Mouse (Mus musculus) cerebellum, adult 8-10 months (tissue): Measurements from ENCODE around the gene Fmnl2.
A peak's percentile ranks its signal among the peaks of the same experiment; 100 is the strongest.

ENCODE experiments used
- DNase-seq: peaks from one replicate; pipeline ENCODE4 v3.0.0; 2022

The Fmnl2 gene

DNA sequence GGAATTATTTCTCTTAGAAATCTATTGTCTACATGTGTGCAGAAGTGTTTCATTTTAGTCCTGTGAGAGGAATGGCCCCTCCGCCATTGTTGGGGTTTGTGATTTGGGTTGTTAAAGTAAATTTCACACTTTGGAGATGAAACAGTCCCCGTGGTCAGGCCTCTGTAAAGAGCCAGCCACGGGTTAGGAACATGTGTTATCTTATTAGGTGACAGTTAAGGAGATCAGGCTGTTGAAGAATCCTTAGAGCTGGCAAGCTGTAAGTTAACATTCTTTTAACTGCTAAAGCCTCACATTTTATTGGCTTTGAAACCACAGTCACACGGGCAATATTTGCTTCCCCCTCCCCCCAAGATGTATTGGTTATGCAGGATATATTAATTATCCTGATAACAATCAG lies 131.7 kb downstream of the Fmnl2 start:
- no peak for DNase-seq

DNA sequence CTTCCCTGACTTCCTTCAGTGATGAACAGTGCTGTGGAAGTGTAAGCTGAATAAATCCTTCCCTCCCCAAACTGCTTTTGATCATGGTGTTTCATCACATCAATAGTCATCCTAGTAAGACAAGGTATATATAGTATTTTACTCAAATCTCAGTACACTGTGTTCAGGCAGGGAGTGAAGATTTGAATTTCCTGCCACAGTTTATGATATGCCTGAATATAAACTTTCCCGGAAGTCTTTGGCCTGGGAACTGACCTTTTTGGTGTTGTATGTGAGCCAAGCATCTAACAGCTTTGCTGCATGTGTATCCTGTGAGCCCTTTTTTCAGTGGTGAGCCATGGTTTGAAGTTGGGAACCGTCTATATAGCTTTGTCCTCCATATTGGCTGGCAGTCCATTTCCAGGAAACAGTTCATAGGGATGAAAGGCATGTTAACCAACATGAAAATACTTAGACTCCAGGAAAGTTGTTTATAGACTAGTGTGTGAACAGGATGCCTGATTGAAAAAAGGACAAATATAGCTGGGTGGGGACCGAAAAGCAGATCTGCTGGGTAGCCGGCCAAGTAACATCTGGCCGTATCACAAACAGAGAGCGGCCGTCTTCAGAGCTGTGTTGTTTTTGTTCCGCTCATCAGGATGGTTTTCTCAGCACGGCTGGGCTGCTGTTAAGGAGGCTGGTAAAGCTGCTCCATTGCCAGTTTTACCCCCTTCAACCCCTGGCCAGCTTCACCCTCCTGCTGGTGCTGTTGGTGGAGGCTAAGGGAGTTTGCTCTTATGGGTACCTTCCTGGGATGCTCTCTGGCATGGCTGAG lies 133.4 kb downstream of the Fmnl2 start:
- DNase-seq, result no peak

GRCm38 (mm10) chr2:52991688-52992194 lies 134.1 kb downstream of the Fmnl2 start:
- no peak for DNase-seq

- DNase-seq, result no peak
Measured at GRCm38 (mm10) chr2:52993241-52993640, 135.6 kb downstream of the Fmnl2 start.

DNA sequence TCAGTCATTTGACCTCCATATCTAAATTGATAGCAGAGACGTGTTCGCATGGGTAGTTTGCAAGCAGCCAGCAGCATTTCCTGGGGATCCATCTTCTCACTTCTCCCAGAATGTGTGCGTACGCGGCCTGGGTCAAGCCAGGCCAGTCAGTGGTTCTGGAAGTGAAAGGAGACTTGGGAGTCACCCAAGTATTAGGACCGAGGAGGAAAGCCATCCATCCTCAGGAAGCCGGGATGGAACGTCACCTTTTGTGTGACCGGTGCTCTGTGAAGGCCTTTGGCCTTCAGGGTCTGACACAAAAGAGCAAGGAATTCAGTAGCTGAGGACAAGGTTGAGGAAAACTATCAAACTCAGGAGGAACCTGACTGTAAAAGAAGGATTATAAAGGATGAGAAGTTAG lies 136.9 kb downstream of the Fmnl2 start:
- no peak for DNase-seq

DNA sequence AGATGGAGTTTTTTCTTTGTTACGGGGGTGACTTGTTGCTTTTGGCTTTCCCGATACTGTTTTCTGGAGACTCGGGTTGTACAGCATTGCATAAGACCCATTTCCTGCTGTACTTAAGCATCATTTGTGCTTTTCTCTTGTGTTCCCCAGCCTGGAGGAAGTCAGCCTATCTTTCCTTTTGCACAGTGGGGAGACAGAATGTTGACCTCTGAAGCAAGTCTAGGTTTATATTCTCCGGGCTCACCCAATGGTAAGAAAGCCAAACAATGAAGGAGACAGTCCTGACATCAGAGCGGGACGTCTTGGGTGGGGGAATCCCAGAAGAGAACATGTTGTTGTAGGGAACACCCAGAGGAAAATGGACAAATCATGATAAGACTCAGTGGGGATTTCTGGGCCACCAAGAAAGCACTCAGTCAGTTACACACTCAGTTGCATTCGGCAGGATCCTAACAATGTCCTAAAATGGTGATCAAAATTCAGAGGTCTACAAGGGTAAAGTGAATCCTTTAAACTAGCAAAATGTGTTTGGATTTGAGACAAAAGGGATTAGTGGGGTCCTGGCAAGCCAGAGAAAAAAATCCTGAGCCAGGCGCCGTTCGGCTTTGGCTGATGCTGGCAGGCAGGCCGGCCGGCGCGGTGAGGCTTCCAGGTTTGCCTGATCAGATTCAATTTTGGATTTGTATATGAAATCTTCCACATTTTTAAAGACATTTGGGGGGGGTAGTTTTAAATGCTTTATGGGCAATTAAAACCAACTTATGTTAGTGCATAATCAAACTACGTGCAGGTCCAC lies 140.5 kb downstream of the Fmnl2 start:
- no peak for DNase-seq

GRCm38 (mm10) chr2:52999524-52999969 lies 141.9 kb downstream of the Fmnl2 start:
- DNase-seq, result no peak

DNA sequence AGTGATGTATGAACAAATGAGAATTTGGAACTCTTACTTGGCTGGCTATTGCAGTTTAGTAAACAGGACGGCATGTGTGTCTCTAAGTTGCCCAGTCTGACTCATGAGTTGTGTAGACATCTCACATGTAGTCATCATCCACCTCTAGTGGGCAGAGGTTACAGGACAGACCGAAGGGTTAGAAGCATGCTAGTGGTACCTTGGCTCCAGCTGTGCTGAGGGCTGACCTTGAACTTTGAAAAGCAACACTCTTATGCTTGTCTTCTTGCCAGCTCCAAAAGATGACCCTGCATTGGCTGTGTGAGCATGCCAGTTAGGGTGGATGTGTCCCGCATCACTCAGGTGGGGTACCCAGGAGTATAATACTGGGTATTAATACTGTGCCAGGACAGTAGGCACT lies 142.8 kb downstream of the Fmnl2 start:
- no peak for DNase-seq

DNA sequence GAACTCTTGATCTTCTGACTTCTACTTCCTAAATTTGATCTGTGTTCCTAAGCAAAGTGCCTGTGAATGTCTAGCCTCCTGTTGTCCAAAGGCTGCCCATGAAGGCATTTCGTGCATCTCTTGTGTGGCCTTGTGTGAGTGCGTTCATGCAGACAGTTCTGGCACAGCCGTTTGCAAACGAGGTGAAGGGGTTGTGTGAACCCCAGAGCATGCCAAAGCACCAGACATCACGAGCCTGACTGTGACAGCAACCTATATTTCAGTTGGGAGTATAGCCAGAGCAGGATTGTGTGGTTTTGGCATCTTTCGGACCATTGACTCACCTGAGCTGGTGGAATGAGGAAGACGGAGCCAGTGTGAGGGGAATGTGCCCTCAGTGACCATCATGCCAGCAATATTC lies 148.5 kb downstream of the Fmnl2 start:
- no peak for DNase-seq

DNA sequence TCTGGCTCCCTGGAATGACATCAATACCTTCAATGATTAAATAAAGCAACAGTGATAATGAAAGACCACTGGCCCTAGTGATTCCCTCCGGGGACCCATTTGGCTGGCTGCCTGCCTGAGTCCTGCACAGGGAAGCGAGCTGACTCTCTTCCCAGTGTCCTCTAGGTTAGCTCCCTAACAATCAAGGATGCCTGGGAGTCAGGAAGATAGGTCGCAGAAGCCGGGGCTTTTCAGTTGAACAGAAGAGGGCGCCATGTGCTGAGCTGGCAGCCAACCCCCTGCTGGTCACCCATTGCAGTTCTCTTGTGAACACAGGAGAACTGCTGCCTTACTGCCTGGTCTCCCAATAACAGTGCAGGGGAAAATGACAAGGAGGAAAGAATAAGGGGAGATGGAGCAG lies 149.5 kb downstream of the Fmnl2 start:
- peak; percentile 54 for DNase-seq

GRCm38 (mm10) chr2:53013051-53013450 lies 155.4 kb downstream of the Fmnl2 start:
- DNase-seq, result no peak

DNA sequence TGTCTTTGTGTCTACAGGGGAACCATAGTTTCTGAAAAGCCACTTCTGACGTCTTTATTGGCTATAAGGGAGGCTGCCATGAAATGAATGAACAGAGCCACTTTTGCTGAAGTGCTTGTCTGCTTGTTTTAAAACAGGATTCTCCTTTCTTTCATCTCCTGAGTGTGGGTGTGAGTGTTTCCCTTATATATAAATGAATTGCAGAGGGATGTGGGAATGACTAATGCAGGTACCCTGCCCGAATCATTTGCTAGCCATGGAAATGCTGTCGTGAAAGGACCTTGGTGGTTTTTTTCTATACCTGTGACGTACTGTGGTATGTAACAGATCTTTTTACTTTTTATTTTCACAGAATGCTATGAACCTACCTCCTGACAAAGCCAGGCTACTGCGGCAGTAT lies 156.8 kb downstream of the Fmnl2 start:
- no peak for DNase-seq

DNA sequence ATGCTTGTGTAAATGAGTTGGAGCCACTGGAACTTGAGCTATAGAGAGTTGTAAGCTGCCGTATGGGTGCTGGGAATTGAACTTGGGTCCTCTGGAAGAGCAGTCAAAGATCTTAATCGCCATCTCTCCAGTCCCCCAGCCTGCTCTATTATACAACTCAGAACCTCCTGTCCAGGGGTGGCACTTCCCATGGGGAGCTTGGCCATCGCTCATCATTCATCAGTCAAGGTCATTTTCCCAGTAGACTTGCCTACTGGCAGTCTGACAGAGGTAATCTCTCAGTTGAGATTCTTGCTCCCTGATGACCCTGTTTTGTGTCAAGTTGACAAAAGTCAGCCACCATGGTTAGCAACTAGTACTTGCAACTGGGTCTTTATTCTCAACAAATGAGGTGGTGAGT lies 165.3 kb downstream of the Fmnl2 start:
- DNase-seq, result no peak

DNA sequence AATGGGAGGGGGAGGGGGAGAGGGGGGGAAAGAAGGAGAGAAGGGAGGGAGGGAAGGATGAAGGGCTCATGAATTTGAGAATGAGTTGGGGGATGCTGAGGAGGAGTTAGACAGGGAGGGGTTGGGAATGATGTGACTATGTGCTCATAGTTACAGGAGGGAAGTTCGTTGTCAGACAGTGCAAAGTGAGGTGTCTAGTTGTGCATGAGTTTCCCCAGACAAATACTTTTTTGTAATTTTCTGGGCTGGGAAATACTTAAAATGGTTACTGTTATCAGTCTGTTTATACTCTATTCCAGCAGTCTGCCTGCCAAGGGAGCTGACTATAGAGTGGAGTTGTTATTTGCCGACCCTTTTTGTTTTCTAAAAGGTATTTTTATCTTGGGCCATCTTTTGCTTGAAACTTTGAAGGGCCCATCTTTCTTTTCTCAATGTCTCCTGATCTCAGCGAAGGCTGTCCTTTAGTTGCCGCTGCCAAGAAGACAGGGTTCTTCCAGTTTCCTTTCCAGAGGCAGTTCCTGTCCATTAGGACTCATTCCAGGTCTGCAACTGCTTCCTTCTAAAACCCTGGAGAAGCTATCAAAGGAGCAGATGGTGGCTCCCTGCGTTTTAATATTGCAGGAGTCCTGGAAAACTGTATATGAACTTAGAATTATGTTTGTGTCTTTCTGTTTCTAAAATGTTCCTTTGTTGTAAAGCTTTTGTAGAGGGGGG lies 168.6 kb downstream of the Fmnl2 start:
- DNase-seq, result peak; percentile 22

DNA sequence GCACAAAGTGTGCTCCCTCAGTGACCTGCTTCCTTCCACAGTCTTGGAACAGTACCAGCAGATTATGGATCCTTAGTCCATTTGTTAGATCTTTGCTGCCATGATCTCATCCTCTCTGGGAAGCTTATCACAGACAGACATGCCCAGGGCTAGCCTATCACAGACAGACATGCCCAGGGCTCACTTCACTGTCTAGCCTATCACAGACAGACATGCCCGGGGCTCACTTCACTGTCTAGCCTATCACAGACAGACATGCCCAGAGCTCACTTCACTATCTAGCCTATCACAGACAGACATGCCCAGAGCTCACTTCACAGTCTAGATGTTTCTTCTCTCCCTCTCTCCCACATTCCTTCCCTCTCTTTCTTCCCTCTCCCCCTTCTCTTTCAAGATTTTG lies 171.2 kb downstream of the Fmnl2 start:
- no peak for DNase-seq

DNA sequence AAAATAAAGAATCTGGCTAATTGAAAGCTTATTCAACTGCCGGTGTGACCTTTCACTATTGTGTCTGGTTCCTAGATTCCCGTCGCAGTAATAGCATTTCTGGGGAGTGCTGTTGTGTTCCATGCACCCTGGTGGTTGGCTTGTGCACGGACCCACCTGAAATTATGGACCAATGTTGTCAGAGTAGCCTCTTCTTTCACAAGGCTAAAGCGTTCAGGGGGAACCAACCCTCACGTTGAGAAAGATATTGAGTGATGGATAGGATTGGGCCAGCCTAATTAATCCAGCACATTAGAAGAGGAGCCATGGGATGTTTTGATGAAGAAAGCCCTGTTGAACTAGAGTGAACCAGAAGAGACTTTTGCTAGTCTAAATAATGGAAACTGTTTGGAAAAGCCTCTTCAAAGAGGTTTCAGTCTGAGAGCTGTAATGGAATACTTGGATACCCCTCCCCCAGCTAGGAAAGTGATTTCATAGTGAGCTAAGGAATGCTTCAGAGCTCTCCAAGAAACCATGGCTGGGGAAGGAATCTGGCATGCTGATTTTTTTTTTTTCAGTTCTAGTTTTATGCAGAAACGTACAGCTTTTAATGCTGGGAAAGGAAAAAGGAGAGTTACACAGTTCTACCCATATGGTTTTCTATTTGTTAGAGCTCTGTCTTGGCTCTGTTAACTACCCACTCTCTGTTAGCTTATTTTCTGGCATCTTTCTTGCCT lies 172.2 kb downstream of the Fmnl2 start:
- DNase-seq, result no peak

- DNase-seq, result no peak
Measured at GRCm38 (mm10) chr2:53030432-53030826, 172.8 kb downstream of the Fmnl2 start.

- no peak for DNase-seq
Measured at GRCm38 (mm10) chr2:53038253-53038652, 180.6 kb downstream of the Fmnl2 start.

- no peak for DNase-seq
Measured at GRCm38 (mm10) chr2:53038737-53039136, 181.1 kb downstream of the Fmnl2 start.

DNA sequence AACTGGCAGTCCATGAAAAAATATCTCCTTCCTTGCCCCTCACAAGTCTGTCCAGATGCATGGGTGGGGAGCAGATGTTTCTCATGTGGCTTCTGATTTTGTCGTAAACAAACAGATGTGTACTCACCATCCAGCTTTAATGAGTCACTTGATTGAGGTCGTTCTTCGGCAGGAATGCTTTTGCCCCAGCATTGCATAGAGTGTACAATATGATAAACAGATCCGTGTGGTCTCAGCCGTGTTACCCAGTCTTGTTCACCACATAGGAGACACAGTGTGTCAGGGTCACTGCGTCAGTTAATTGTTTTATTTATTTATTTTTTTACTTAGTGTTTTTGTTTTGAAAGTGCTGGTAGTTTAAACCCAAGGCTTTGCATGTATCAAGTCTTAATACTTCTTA lies 189.4 kb downstream of the Fmnl2 start:
- no peak for DNase-seq

- DNase-seq, result no peak
Measured at GRCm38 (mm10) chr2:53047749-53048387, 190.2 kb downstream of the Fmnl2 start.

DNA sequence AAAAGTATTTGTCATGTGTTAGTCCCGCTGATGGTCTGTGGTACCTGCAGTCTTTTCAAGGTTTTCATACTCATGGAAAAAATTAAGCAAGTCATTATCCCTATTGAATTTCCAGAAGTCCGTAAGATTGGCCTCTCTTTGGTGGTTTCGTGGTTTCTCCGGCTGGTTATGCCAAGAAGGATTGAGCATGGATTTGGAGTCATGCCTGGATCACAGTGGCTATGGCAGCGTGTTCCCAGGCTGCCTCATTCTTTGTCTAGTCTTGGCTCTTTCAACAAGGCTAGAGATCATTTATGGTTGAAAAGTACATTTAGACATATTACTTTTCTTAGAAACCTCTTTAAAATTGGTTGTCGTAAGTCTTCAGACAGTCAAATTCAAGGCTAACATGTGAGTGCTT lies 192.7 kb downstream of the Fmnl2 start:
- peak; percentile 24 for DNase-seq
